Mouse (Mus musculus): ENCODE results near the gene Tbata. TPM values are rescaled to one million over a fixed set of nuclear protein-coding genes. Genes with fewer than 3 reads are reported as not detected.

The Tbata gene
- polyA plus RNA-seq, 1 experiment from 2014 or later: not detected

DNA sequence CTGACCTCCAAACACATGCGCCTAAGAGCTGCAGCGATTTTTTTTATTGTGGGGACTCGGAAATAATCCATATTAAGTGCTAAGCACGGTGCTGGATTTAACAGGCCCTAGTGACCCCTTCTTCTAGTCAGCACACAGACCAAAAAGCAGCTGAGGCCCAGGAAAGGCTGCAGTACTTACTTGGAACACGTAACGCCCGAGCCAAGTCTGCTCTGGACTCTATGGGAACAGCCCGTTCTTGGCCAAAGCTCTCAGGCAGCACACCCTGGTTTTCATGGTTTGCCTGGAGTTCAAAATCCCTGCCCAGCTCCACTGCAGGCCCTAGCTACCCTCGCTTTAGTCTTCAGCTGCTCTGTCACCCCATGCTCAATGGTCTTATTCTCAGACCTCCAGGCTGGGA is 22.9 kb downstream of the Tbata start:
- no peak for ATAC-seq (replicated peaks; ENCODE audit: low FRiP score)
- Histone ChIP-seq H3K4me3 (ENCODE audit: low read depth, low read length) (no peak overlapping the region), H3K27ac (ENCODE audit: low read depth, low read length) (no peak overlapping the region), H3K27me3 (ENCODE audit: control insufficient read depth, insufficient read depth, low read length) (no peaks in the 10 kb centered on the region), H3K9me3 (ENCODE audit: control insufficient read depth, low read length) (no peaks in the 10 kb centered on the region), H3K9ac (ENCODE audit: low read length) (no peak overlapping the region), H3K4me1 (replicated peaks; ENCODE audit: control insufficient read depth, insufficient read depth, low read length) (no peaks in the 10 kb centered on the region), H3K36me3 (ENCODE audit: control insufficient read depth, insufficient read depth, low read length) (no peaks in the 10 kb centered on the region), H3K4me2 (ENCODE audit: low read depth, low read length, severe bottlenecking) (no peak overlapping the region)
- 87% methylated on average over 9 of the region's 9 CpGs for WGBS
- no peak for DNase-seq (ENCODE audit: low spot score)

DNA sequence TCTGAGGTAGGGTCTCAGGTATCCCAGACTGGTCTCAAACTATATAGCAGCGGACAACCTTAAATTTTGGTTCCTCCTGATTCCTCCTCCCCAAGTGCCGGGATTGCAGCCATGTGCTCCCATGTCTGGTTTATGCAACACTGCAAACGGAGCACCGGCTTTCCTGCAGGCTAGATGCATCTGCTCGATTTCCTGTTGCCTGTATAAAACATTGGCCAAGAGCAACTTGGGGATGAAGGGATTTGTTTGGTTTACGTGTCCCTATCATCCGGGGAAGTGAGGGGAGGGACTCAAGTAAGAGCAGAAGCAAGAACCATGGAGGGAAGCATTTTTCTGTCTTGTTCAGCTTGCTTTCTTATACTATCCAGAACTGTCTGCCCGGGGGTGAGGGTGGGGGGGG is 23.5 kb downstream of the Tbata start:
- 84% methylated on average over 8 of the region's 8 CpGs for WGBS
- DNase-seq (ENCODE audit: low spot score) (no peak), ATAC-seq (replicated peaks; ENCODE audit: low FRiP score) (no peak)
- peaks cover 4% of the 10 kb centered on the region; the same call in 1 of the 2 replicates for H3K4me1 ChIP-seq (replicated peaks; ENCODE audit: control insufficient read depth, insufficient read depth, low read length)
- H3K9ac ChIP-seq (ENCODE audit: low read length): no peak overlapping the region
- H3K27me3 ChIP-seq (ENCODE audit: control insufficient read depth, insufficient read depth, low read length): no peaks in the 10 kb centered on the region
- no peak overlapping the region for H3K27ac ChIP-seq (ENCODE audit: low read depth, low read length)
- H3K4me3 ChIP-seq (ENCODE audit: low read depth, low read length): no peak overlapping the region
- no peaks in the 10 kb centered on the region for H3K36me3 ChIP-seq (ENCODE audit: control insufficient read depth, insufficient read depth, low read length)
- H3K4me2 ChIP-seq (ENCODE audit: low read depth, low read length, severe bottlenecking): no peak overlapping the region
- no peaks in the 10 kb centered on the region for H3K9me3 ChIP-seq (ENCODE audit: control insufficient read depth, low read length)

DNA sequence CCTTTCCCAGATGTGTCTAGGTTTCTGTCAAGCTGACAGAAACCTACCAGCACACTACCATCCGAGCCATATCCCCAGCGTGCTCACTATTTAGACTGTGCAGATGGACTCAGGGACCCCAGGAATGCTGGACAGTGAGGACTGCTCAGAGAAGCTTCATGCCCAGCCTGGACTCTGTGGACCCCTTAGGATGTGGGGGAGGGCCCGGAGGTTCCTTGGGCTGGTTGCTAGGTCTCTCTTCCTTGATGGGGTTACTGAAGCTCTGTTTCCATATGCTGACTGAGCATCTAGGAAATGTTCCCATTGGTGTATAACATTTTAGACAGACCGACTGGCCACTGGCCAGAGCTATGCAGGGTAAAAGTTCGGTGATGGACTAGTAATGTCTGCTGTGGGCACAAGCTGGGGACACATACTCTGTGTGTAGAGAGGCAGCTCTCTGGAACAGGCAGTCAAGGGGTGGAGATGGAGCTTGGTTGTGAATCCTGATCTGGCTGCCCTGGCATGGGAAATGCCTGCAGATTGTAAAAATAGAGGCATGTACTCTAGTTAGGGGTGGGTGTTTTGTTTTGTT is 24.1 kb downstream of the Tbata start:
- no peak for DNase-seq (ENCODE audit: low spot score)
- WGBS: 86% methylated on average over 5 of the region's 5 CpGs
- no peak overlapping the region for H3K27ac ChIP-seq (ENCODE audit: low read depth, low read length)

DNA sequence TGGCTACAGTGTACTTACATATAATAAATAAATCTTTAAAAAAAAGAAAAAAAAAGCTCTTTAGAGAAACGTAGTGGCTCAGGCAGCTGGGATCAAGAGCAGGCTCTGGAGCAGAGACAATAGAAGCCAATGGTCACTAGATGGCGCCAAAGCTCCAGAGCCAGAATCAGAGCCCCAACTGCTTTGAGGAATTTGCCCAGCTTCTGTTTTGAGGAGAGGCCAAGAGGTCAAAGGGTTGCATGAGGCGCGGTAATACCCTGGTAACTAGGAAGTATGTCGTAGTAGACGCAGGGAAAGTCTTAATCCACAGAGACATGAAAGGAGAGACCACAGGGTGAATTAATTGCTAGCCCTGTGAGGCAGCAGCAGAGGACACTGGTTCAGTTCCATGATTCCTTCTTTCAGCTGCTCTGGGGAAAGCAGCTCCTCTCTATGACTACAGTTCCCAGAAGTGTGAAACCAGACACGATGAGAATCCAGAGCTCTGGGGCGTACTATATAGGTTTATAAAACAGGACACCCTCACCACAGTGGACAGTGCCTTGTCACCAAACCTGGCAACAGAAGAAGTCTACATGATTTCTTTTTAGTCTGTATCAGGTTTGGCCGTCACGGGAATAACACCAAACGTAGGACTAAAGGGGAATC is 27.9 kb downstream of the Tbata start:
- no peaks in the 10 kb centered on the region for H3K9me3 ChIP-seq (ENCODE audit: control insufficient read depth, low read length)
- ATAC-seq (replicated peaks; ENCODE audit: low FRiP score): peak; percentile 56
- 18% methylated on average over 11 of the region's 11 CpGs for WGBS

More for the DNA sequence above, 24.1 kb downstream of the Tbata start:
- H3K4me3 ChIP-seq (ENCODE audit: low read depth, low read length): no peak overlapping the region
- ATAC-seq (replicated peaks; ENCODE audit: low FRiP score): no peak
- no peaks in the 10 kb centered on the region for H3K9me3 ChIP-seq (ENCODE audit: control insufficient read depth, low read length)
- H3K4me2 ChIP-seq (ENCODE audit: low read depth, low read length, severe bottlenecking): no peak overlapping the region
- no peaks in the 10 kb centered on the region for H3K36me3 ChIP-seq (ENCODE audit: control insufficient read depth, insufficient read depth, low read length)
- no peaks in the 10 kb centered on the region for H3K27me3 ChIP-seq (ENCODE audit: control insufficient read depth, insufficient read depth, low read length)
- H3K4me1 ChIP-seq (replicated peaks; ENCODE audit: control insufficient read depth, insufficient read depth, low read length): peaks cover 4% of the 10 kb centered on the region; the same call in 1 of the 2 replicates
- H3K9ac ChIP-seq (ENCODE audit: low read length): no peak overlapping the region

DNA sequence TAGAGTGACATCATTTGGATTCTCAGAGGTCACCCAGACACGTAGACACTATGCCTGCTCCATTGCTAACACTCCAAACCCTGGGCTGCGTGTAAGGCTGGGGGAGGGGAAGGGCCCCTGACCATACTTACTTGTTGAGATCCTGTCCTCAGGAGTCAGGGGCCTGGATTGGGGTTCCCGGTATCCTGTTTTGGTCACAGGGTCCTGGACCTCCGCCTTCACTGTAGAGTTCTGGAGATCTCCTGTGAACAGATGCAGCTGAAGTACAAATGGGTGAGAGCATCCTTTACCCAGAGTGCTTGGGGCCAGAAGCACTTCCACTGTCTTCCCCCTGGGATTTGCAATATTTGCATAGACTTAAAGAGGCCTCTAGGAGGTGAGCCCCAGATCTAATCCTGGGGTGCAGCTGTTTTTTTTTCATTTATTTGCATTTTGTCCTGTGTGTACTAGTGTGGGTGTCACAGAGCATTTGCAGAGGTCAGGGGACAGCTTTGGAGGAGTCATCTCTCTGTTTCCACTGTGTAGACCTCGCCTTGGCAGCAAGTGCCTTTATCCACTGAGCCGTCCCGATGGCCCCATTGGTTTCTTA is 28.6 kb downstream of the Tbata start:
- Histone ChIP-seq H3K9me3 (ENCODE audit: control insufficient read depth, low read length) (no peaks in the 10 kb centered on the region), H3K4me1 (replicated peaks; ENCODE audit: control insufficient read depth, insufficient read depth, low read length) (peaks cover 4% of the 10 kb centered on the region; the same call in 1 of the 2 replicates), H3K36me3 (ENCODE audit: control insufficient read depth, insufficient read depth, low read length) (no peaks in the 10 kb centered on the region), H3K4me2 (ENCODE audit: low read depth, low read length, severe bottlenecking) (no peak overlapping the region), H3K27me3 (ENCODE audit: control insufficient read depth, insufficient read depth, low read length) (no peaks in the 10 kb centered on the region), H3K27ac (ENCODE audit: low read depth, low read length) (no peak overlapping the region), H3K9ac (ENCODE audit: low read length) (no peak overlapping the region), H3K4me3 (ENCODE audit: low read depth, low read length) (no peak overlapping the region)
- WGBS: 70% methylated on average over 7 of the region's 7 CpGs
- DNase-seq (ENCODE audit: low spot score) (no peak), ATAC-seq (replicated peaks; ENCODE audit: low FRiP score) (no peak)

More for the DNA sequence above, 27.9 kb downstream of the Tbata start:
- Histone ChIP-seq H3K27ac (ENCODE audit: low read depth, low read length) (no peak overlapping the region), H3K9ac (ENCODE audit: low read length) (no peak overlapping the region), H3K4me2 (ENCODE audit: low read depth, low read length, severe bottlenecking) (no peak overlapping the region), H3K4me1 (replicated peaks; ENCODE audit: control insufficient read depth, insufficient read depth, low read length) (peaks cover 4% of the 10 kb centered on the region; the same call in 1 of the 2 replicates), H3K27me3 (ENCODE audit: control insufficient read depth, insufficient read depth, low read length) (no peaks in the 10 kb centered on the region), H3K4me3 (ENCODE audit: low read depth, low read length) (no peak overlapping the region), H3K36me3 (ENCODE audit: control insufficient read depth, insufficient read depth, low read length) (no peaks in the 10 kb centered on the region)
- DNase-seq (ENCODE audit: low spot score): peak; percentile 87

DNA sequence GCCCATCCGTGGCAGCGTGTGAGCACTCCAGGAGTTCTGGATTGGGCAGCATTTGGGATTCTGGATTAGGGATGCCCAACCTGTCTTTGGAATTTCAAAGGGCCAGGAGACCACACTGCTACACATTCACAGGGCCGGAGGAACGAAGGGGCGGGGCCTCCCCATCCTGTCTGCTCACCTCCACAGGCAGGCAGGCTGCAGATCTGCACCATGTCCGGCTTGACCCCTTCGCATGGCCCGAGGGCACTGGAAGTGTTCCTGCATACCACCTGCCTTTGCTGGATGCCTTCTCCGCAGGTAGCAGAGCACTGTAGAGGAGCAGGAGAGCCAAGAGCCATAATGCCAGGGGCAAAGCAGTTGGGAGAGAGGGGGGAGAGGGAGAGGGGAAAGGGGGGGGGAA is 29.2 kb downstream of the Tbata start:
- H3K27me3 ChIP-seq (ENCODE audit: control insufficient read depth, insufficient read depth, low read length): no peaks in the 10 kb centered on the region
- ATAC-seq (replicated peaks; ENCODE audit: low FRiP score) (no peak), DNase-seq (ENCODE audit: low spot score) (no peak)
- no peaks in the 10 kb centered on the region for H3K36me3 ChIP-seq (ENCODE audit: control insufficient read depth, insufficient read depth, low read length)
- no peak overlapping the region for H3K27ac ChIP-seq (ENCODE audit: low read depth, low read length)
- H3K4me3 ChIP-seq (ENCODE audit: low read depth, low read length): no peak overlapping the region
- peaks cover 4% of the 10 kb centered on the region; the same call in 1 of the 2 replicates for H3K4me1 ChIP-seq (replicated peaks; ENCODE audit: control insufficient read depth, insufficient read depth, low read length)
- no peaks in the 10 kb centered on the region for H3K9me3 ChIP-seq (ENCODE audit: control insufficient read depth, low read length)
- H3K9ac ChIP-seq (ENCODE audit: low read length): no peak overlapping the region
- no peak overlapping the region for H3K4me2 ChIP-seq (ENCODE audit: low read depth, low read length, severe bottlenecking)
- 46% methylated on average over 9 of the region's 9 CpGs for WGBS

DNA sequence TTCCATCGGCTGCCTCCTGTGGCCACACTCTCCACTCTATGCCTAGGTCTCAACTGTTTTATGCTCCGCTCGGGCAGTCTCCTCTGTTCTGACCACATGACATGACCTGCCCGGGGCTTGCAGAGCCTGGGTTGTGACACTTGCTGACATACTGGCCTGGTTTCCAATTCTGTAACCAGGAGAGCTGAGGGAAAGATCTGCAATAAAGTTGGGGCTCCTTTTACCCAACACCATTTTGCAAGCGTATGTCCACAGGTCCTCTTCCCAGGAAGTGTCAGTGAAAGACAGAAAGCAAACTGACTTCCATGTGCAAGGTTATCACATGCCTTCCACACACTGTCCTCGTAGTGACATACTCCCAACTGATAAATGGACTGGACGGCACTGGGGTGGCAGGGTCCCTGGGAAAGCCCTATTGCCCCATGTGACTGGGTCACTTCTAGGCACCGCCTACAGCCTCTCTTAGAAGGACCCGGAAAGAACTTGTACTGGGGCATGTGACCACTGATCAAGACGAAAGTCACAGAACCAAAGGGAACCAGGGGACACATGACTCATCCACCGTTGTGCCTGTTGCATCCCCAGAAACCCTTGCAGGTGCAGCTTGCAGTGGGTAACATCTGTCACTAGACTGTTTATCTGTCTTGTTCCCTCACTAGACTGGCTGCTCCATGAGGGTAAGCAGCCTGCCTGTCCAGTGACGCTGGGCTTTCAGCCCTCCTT is 30.0 kb downstream of the Tbata start:
- Histone ChIP-seq H3K4me3 (ENCODE audit: low read depth, low read length) (no peak overlapping the region), H3K9me3 (ENCODE audit: control insufficient read depth, low read length) (no peaks in the 10 kb centered on the region), H3K27ac (ENCODE audit: low read depth, low read length) (no peak overlapping the region), H3K4me1 (replicated peaks; ENCODE audit: control insufficient read depth, insufficient read depth, low read length) (peaks cover 4% of the 10 kb centered on the region; the same call in 1 of the 2 replicates), H3K4me2 (ENCODE audit: low read depth, low read length, severe bottlenecking) (no peak overlapping the region), H3K9ac (ENCODE audit: low read length) (no peak overlapping the region), H3K36me3 (ENCODE audit: control insufficient read depth, insufficient read depth, low read length) (no peaks in the 10 kb centered on the region), H3K27me3 (ENCODE audit: control insufficient read depth, insufficient read depth, low read length) (no peaks in the 10 kb centered on the region)
- WGBS: 87% methylated on average over 12 of the region's 12 CpGs
- no peak for ATAC-seq (replicated peaks; ENCODE audit: low FRiP score)
- DNase-seq (ENCODE audit: low spot score): no peak

DNA sequence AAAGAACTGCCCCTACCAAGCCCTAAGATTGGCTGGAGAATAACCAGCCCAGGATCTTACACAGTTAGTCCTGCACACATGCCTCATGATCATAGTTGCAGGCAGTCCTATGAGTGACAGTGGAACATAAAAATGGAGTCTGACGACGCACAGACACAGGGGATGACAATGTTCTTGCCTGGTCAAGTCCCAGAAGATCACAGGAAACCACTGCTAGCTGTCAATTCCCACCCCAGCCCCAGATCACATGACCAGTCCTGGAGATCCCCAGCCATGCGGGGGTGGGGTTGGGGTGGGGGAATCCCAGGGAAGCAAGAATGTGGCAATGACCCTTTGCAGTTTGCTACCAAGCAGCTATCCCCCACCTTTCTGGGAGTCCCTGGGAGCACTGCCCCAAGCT is 32.2 kb downstream of the Tbata start:
- 68% methylated on average over 3 of the region's 3 CpGs for WGBS
- Histone ChIP-seq H3K27me3 (ENCODE audit: control insufficient read depth, insufficient read depth, low read length) (no peaks in the 10 kb centered on the region), H3K4me2 (ENCODE audit: low read depth, low read length, severe bottlenecking) (no peak overlapping the region), H3K9ac (ENCODE audit: low read length) (no peak overlapping the region), H3K4me3 (ENCODE audit: low read depth, low read length) (no peak overlapping the region), H3K9me3 (ENCODE audit: control insufficient read depth, low read length) (no peaks in the 10 kb centered on the region), H3K36me3 (ENCODE audit: control insufficient read depth, insufficient read depth, low read length) (no peaks in the 10 kb centered on the region), H3K27ac (ENCODE audit: low read depth, low read length) (no peak overlapping the region), H3K4me1 (replicated peaks; ENCODE audit: control insufficient read depth, insufficient read depth, low read length) (peaks cover 4% of the 10 kb centered on the region; the same call in 1 of the 2 replicates)
- ATAC-seq (replicated peaks; ENCODE audit: low FRiP score) (no peak), DNase-seq (ENCODE audit: low spot score) (no peak)

All from forebrain, embryonic 11.5 days (tissue).